Mouse (Mus musculus): Measurements from ENCODE around the gene Zic4.

Zic4 gene

DNA sequence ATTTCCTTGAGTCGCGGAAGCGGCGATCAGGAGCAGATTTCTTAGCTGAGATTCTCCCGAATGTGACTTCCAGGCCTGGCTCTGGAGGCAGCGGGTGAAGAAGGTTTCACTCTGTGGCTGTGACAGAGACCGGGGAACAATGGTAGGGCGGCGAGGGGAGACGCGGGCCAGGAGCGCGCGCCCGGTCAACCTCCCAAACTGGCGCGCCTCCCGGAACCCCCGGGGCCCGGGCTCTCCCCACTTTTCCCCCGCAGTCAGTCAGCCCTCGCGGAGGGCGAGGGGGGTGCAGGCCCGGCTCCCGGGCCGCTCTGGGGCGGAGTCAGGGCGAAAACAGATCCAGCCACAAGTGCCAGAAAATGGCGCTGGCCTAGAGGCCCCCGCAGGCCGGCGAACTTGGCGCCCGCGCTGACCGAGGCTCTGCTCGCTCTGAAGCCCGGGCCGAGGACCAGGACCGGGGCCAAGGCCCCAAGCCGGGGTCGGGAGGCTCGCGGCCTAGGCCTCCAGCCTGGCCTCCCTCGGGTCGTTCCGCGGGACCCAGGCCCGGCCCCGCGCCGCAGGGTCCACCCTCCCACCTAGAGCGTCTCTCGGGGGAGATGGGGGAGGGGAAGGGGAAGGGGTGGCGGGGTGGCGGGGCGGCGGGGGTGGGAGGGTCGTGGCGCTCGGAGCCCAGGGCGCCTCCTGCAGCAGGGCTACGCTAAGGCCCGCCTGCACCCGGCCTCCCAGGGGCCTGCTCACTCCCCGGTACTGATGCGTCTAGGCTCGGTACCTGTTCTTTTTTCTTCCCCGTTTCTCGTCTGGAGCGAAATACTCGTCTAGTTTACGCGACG lies 19.3 kb downstream of the Zic4 start:
- DNase-seq = no peak

DNA sequence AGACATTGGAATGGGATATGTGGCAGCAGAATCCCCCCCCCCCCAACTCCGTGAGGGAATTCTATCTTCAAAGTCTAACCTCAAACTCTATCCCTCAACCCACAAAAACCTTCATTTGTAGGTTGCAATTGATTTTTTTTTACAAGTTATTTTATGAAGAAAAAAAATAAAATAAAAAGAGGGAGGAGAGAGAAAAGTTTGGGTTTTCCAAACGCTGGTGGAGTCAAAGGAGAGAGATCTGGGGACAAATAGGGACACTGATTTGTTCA lies 19.8 kb downstream of the Zic4 start:
- DNase-seq = no peak

DNA sequence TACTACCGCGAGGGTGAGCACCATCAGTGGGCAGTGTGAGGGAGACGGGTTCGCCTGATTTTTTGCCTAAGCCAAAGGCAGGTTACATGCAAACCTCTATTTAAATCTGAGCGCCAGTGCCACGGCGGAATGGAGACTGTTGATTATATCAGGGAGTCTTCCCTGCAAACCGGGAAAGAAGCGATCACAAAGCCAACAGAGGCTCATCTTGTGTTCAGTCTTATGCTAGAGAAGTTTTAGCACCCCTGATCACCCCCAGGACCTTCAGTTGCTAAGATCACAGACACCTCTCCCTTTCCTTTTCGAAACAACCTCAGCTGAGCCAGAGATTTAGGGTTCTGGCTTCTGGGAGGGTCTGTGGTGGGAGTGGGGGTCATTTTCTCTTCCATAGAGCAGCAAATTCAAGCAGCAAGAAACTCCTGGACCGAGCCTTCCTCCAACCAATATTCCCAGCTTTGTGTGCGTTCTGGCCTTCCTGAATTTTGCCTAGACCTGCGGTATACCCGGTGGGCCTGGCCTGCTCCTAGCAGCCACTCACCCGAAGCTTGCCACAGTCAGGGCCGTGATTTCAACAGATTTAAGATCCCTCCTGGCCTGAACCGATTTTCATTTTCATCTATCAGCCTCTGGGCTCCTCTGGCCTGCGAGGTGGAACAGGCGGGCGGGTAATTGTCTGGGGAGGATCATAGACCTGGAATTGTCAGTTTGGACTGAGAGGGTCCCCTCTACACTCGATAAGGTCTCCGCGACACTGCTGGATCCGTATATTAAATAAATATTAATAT lies 20.4 kb downstream of the Zic4 start:
- no peak for DNase-seq

DNA sequence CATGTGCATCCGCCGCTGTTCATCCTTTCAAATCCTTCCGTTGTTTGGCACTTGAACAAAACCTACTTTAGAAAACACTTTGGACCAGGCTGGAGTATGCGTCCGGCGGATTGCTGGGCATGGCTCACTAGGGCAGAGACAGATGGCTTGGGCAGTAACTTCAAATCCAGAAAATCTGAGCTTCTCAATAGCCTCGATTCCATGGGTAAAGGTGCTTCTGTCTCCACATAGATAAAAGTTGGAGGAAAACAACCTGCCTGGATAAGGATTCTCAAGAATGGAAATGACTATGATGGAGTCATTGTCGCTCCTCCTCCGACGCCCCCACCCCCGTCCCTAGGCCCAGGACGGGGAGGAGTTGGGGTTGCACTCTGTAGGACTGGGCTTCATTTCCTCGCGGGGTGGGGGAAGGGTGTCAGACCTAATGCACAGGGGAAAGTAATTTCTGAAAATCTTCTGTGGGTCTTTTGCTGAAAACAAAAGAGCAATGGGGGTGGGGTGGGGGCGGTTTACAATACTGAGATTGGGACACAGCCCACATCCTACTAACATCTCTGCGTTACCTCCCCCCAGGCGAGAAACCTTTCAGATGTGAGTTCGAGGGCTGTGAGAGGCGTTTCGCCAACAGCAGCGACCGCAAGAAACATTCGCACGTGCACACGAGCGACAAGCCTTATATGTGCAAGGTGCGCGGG lies 21.4 kb downstream of the Zic4 start:
- DNase-seq = no peak

DNA sequence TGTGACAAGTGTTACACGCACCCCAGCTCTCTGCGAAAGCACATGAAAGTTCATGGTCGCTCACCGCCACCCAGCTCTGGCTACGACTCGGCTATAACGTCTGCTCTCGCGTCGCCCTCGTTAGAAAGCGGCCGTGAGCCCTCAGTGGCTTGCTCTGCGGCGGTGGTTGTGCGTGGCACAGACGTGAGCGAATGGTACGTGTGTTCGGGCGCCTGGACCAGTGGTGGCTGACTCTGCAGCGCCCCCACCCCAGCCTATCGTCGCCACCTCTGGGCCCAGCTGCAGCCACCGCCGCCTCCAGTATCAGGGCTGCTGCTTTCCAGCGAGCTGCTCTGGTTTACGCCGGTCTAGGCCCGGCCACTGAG lies 21.9 kb downstream of the Zic4 start:
- DNase-seq = no peak

DNA sequence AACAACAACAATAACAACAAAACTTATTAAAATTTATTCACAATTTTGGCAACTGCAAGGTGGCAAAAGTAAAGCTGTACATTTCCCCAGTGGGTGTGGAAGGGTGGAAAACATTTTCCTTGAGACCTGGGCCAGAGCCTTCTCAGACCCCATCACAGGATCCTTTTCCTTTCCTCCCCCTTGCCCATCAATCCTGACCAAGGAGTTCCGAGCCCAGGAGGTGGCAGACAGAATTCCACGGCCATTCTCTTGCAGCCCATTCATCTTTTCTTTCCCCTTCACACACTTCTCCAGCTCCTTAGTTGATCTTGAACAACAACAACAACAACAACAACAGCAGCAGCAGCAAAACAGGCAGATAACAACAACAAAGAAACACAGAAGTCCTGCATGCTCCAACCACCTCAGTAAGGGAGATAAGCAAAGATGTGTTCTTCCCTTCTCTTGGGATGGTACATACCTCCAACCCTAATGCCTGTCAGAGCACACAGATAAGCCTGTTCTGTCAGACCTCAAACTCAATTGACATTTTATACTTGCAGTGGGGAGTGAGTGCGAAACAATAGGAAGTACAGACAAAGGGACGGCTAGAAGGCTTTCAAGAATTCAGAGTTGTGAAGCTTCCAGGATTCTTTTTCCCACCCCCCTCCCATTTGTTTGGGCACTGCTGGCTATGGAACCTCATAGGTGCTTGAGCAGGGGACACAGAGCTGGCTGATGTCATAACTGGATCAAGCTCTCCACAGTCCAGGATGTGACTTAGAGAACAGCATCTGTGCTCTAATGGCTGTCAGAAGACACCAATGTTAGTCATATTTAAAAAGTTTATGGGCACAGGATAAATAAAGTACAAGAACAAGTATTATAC lies 22.7 kb downstream of the Zic4 start:
- DNase-seq = no peak

DNA sequence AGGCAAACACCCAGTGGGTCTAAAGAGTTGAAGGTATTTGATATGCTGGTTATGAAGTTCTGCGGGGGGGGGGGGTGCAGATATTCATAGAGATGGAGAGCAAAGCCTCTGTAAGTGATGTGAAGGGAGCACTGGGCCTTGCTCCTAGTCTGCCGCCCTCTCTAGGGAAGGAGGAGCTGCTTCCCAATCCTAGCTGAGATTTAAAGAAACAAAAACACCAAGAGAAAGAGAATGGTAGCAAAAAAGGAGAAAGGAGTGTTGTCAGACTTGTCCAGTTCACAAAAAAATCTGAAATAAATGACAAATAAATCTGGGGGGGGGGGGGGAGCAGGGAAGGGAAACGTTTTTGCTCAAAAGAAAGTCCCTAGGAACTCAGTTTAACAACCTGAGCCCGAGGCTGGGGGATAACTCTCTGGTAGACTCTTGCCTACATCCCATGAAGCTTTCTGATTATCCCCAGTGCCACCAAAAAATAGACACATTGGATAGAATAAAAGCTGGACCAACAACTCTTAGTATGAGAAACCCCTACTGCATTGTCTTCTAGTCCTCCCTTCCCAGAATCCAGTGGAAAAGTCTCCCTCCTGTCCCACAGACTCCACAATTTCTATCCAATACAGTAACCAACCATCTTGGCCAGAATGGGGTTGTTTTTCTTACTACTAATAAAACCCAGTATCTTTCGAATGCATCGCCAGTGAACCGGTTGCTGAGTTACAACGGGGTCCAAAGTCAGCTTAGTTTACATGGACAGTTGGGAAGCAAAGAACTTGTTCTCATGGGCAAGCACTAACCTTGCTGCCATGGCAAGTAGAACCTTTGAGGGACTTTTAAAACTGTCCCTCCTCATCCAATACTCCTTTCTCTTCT lies 23.6 kb downstream of the Zic4 start:
- DNase-seq = no peak

DNA sequence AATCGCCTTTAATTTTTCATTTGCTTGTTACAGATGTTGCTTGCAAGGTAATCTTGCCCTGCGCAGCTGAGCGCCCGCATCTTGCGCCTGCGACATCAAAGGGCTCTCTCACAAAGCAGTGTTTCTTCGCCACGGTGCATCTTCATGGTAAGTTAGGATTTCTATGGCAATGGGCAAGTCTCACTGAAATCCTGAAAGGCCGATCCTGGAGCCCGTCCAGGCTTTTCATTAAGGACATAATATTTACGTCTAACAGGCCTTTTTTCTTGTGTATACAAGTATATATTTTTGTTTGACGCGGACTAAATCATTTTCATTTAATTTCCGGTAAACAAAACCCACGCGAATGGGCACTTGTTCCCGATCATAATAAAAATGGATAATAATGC lies 24.3 kb downstream of the Zic4 start:
- DNase-seq = no peak

DNA sequence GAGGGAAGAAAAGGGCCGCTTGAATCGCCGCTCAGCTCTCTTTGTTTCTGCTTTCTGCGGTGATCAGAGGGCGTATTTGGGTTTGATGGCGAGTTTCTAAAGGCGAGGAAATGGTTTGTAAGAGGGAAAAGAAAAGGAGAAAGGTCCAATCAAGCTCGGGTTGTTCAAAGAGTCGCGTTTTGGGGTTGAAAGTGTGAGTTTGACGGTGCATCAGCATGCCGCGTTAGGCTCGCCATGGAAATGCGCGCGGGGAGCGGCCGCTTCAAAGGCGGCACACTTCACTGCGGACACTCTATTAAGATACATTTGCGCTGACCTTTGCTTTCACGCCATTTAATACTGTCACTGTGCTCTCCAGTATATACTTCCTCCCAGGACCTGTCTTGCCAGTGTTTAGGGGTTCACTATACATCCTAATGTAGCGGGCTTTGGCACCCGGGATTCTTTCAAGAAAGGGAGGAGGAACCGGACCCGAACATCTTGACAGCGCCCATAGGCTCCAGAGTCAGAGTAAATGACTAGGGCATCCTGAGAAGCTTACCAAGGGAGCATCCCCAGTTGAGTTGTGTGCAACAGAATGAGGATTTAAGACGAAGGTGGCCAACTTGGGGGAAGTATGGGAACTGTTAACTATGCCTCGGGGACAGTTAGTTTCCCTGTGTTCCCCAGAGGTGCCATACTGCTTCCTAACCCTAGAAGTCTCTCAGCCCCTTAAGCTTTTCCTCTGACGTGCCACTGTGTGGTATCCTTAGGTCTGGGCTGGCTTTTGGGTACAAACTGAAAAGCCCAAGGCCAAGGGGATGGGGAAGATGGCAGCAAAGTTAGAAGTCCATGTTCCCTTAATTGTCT lies 24.9 kb downstream of the Zic4 start:
- DNase-seq = no peak

DNA sequence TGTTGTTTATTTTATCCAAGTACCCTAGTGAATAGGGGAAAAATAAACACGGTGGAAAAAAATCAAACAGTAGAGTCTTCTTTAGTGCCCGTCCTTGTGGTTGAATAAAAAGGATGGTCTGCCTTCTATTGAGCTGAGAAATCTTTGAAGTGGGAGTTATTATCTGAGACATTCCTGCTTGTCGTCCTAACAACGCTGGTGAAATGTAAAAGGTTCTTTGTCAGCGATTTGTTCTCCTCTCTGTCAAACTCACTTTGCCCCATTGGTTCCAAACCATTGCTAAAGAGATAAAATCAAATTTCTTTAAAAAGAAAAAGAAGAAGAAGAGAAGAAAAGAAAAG lies 25.5 kb downstream of the Zic4 start:
- DNase-seq = no peak

DNA sequence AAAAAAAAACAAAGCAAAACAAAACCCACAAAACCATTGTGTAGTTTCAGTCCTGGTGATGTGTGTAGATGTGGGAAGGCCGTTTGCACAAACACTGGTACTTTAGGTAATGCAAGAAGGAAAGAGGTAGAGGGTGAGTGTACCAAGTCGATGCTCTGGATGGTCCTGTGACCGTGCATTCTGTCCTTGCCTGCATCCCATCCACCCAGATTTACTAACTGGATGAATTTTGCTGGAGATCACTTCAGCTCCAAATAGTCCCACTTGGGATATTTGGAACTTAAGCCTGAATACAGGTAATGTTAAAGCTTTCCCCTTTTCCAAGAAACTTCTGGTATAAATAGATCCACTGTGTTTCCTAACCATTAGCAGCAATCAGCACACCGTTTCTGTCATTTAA lies 26.0 kb downstream of the Zic4 start:
- no peak for DNase-seq

DNA sequence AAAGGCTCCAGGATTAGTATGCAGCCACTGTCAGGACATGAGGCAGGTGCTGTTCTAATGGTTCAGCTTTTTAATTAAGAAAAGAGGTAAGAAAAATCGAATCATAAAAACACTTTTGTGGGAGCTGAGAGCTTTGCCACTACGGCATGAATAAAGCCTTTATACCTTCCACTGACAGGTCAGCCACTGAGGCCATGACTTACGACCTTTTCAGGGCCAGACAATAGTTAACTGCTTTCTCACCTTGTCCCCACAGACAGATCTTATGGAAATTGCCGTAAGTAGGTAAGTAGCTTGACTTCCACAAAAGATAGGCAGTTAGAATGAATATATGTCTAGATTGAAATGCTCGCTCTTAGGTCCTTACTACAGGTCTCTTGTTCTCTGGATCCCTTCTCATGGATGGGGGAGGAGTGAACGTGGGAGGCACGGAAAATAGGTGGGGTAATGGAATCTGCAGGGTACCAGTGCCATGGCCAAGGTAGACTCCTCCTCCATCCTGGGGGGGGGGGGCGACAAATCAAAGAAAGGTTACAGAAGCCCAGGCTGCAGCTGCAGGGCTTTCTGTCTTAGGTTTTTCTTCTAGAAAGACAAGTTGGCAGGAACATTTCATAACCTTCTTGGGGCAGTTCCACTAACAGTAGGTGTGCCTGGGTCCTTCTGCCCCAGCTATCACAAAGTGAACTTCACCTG lies 31.3 kb downstream of the Zic4 start:
- no peak for DNase-seq

DNA sequence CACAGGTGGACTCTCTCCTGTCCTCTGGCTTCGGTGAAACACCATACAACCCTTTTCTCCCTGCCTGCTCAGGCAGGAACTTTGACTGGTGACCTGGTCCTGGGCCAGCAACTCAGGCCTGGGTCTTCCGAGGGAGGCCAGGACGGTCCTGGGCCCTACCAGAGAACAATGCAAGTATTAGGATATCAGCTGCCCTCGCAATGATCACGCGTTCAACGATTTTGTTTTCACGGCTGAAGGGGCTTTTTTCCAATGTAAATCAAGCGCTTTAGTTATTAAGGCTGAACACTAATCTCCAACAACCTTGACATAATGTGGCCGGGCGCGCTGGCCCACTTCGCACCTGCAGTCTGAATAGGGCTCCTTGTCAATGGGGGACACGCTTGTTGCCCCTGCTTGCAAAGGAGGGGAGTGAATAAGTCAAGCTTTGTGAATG lies 32.0 kb downstream of the Zic4 start:
- no peak for DNase-seq

DNA sequence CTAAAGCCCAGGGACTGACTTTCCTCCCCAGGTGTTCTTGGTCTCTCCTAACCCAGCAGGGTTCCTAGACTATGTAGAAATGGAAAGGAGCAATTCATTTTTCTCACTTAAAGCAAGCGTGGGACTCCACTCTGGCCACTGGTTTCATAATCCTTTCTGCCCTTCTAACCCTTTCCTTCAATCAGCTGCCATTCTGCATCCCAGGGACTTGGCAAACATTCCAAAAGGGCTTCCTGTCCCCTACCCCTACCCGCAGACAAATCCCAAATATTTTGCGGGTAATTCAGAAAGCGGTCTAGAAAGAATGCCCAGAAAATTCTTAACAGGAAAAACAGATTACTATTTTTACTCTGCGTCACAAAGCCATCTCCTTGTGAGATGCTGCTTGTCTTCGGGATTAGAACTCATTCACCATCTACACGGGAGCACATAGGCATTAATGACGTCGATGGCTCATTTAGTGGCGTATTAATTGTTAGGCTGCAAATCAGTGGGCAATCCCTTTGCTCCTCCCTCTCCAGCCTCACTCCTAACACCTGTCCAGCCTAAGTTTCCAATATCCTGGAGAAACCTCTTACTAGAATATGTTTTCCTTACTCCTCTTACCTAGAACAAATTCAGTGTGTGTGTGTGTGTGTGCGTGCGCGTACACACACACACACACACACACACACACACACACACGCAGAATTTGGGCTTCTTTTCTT lies 33.0 kb downstream of the Zic4 start:
- no peak for DNase-seq

DNA sequence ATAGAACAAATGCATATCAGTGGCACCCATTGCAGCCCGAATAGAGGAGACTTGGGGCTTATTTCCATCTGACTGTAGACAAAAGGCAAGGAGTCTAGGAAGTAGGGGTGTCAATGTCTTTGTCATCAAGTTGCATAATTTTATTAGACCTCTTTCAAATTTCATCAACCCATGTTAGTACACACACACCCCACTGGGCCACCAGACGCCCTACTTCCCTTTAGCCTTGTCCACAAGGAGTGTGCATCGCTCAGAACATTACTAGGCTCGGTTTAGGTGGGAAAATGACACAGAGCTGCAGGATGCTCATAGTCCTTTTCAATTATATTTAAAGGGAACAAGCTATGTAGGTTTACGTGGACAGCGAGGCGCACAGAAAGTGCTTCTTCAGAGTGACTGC lies 37.8 kb downstream of the Zic4 start:
- DNase-seq = no peak

DNA sequence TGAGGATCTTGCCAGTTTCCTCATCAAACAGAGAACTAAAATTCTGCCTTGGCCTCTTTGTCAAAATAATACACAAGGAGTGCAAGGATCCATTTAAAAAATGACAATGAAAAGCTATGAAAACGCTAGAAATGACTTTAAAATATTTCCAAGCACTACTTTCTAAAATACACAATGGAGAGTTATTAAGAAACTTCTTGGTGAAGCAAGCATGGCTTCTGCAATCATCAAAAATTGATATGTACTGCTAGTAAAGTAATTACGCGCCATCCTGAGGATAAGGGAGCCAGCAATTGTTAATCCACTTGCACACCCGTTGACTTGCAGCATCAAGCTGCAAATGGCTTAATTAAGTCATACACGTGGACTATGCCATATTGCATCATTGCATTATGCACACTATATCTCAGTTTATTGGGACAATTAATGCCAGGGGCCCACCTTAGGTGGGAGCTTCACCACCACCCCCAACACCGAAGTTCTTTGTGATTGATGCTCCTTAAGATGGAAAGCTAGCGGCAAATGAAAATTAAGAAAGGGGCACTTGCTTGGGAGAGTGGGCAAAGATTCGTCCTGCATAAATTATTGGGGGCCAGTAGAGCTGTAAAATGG lies 38.4 kb downstream of the Zic4 start:
- no peak for DNase-seq

DNA sequence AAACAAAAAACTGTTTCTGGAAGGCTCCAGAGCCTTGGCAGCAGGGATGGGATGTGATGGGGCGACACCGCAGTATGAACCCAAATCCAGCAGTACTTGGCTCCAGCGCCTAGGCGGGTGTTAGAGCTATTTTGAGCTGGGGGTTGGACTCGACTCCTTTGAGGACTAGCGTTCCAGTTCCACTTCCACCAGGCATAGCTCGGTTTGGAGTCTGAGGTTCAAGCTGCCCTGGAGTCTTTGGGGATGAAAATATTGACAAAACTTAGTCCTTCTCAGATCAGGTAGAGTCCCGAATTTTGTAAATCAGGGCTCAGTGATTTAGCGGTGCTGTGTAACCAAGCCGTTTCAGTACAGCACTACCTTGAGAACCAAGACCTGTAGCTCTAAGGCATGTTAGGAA lies 39.3 kb downstream of the Zic4 start:
- DNase-seq = no peak

DNA sequence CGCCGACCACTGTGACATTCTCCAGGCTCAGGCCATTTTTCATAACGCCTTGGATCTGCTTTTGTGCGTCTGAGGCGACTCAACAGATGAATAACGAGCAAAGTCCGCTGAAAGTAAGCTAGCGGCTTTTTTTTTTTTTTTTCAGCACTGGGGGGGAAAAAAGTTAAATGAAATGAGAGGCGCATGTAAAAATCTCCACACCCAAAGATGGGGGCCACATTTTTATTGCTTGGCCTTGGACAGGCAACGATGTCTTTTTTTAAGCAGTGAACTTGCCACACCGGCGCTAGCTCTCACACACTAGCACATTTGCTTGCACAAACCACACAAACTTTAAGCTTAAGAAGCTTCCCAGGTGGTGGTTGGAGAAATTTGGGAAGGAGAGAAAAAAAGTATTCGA lies 42.0 kb downstream of the Zic4 start:
- no peak for DNase-seq

DNA sequence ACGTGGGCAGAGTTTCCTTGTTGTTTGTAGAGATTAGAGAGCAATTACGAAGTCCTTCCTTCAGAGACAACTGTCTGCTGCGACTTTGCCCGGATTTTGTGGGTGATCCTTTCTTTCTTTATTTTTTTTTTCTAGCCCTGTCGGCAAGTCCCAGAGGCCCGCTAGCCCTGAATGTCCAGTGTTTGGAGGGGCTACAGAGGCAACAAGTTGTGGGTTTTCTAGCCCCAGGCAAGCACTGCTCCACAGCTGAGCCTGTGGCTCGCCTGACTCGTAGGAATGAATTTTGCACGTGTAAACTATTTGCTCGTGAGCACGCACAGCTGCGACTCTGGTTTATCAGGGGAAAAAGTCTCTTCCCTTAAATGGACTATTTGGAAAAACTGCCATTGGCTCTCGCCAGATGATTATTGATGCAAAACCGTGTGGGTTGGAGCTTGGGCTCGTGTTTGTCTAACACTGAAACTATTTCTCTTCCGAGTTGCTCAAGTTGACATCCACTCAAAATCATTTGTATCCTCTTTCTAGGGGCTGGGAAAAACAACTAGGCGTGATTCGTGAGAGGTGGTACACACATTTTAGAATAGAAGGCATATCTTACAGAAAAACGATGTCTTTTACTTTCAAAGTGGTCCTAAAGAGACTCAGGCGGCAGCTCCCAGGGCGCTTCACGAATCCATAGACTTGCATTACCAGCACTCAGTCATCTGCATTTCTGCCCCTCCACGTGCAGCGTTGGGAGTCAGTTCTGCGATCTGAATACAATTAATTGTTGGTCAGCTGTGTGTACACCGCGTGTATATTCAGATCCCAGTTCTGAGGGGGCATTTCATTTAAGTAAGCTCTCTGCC lies 42.9 kb downstream of the Zic4 start:
- no peak for DNase-seq

Measured in right cerebral cortex, postnatal 4 days (tissue).